Mouse (Mus musculus): ENCODE results near the gene Khdc4. TPM values are rescaled to one million over a fixed set of nuclear protein-coding genes. Genes with fewer than 3 reads are reported as not detected.

Khdc4 gene
- polyA plus RNA-seq, 1 experiment: 23.2 TPM

DNA sequence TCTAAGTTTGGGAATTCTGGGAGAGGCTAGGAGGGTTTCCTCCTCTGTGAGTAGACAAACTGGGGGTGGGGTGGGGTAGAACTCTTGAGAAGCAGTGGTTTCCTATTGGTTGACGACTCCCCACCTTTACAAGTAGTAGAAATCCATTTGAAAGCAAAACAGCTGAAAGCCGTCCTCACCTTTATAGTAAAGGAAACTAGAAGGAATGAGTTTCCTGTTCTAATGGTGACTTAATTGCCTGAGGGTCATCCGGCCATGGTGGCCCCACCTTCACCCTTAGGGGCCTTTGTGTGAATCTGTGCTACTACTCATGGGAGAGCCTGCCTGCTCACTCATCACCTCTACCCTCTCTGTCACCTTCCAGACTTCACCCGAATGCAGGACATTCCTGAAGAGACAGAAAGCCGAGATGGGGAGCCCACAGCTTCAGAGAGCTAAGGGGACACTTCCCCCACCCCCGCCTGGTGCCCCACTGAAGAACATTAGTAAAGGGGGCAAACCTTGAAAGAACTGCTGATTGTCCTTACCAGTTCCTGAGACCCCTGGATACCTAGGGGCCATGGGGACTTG lies 39.1 kb upstream of the Khdc4 start:
- Histone ChIP-seq H3K4me3 (ENCODE audit: low read depth, low read length) (no peak overlapping the region), H3K27ac (ENCODE audit: insufficient read depth, low read depth, low read length) (no peak overlapping the region), H3K27me3 (ENCODE audit: control insufficient read depth, insufficient read depth, low read length) (no peaks in the 10 kb centered on the region), H3K36me3 (ENCODE audit: control insufficient read depth, insufficient read depth, low read length) (peaks cover 52% of the 10 kb centered on the region), H3K4me1 (ENCODE audit: control insufficient read depth, insufficient read depth, insufficient read length, low read length) (peaks cover 4% of the 10 kb centered on the region; the same call in 1 of the 2 replicates)
- TF ChIP-seq POLR2A (IDR thresholded peaks at IDR 0.05; ENCODE audit: low read depth, low read length) (no peak), CTCF (IDR thresholded peaks at IDR 0.05; ENCODE audit: extremely low read depth, insufficient read length, insufficient replicate concordance, low read depth, low read length) (no peak)
- 87% methylated on average over 6 of the region's 6 CpGs for WGBS

DNA sequence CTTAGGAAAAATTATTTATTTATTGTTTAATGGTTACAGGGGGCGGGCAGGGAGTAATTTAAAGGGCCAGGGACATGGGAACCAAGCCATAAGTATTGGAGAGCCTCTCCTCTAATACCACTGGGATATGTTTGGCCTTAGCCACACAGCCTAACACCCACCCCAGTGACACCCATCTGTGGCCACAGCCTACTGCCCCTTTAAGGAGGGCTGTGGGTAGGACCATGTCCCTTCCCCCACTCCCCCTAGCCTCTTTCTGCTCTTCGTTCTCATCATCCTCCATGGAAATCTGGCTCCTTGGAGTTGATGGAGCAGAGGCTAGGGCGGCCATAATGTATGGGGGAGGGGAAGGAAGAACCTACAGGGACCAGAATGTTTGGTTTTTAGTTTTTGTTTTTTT lies 38.5 kb upstream of the Khdc4 start:
- Histone ChIP-seq H3K36me3 (ENCODE audit: control insufficient read depth, insufficient read depth, low read length) (peaks cover 51% of the 10 kb centered on the region), H3K4me3 (ENCODE audit: low read depth, low read length) (no peak overlapping the region), H3K27ac (ENCODE audit: insufficient read depth, low read depth, low read length) (no peak overlapping the region), H3K27me3 (ENCODE audit: control insufficient read depth, insufficient read depth, low read length) (no peaks in the 10 kb centered on the region), H3K4me1 (ENCODE audit: control insufficient read depth, insufficient read depth, insufficient read length, low read length) (peaks cover 9% of the 10 kb centered on the region; the same call in 1 of the 2 replicates)
- 83% methylated on average over 3 of the region's 3 CpGs for WGBS
- TF ChIP-seq CTCF (IDR thresholded peaks at IDR 0.05; ENCODE audit: extremely low read depth, insufficient read length, insufficient replicate concordance, low read depth, low read length): no peak
- TF ChIP-seq POLR2A (IDR thresholded peaks at IDR 0.05; ENCODE audit: low read depth, low read length): no peak

GRCm38 (mm10) chr3:88647779-88648413 lies 37.7 kb upstream of the Khdc4 start:
- H3K4me3 ChIP-seq (ENCODE audit: low read depth, low read length): no peak overlapping the region
- peaks cover 16% of the 10 kb centered on the region; the same call in 1 of the 2 replicates for H3K4me1 ChIP-seq (ENCODE audit: control insufficient read depth, insufficient read depth, insufficient read length, low read length)
- WGBS: 84% methylated on average over 14 of the region's 14 CpGs
- no peak for TF ChIP-seq CTCF (IDR thresholded peaks at IDR 0.05; ENCODE audit: extremely low read depth, insufficient read length, insufficient replicate concordance, low read depth, low read length)
- TF ChIP-seq POLR2A (IDR thresholded peaks at IDR 0.05; ENCODE audit: low read depth, low read length): no peak
- H3K36me3 ChIP-seq (ENCODE audit: control insufficient read depth, insufficient read depth, low read length): peaks cover 43% of the 10 kb centered on the region
- H3K27ac ChIP-seq (ENCODE audit: insufficient read depth, low read depth, low read length): no peak overlapping the region
- no peaks in the 10 kb centered on the region for H3K27me3 ChIP-seq (ENCODE audit: control insufficient read depth, insufficient read depth, low read length)

GRCm38 (mm10) chr3:88648452-88649168 lies 37.0 kb upstream of the Khdc4 start:
- Histone ChIP-seq H3K4me1 (ENCODE audit: control insufficient read depth, insufficient read depth, insufficient read length, low read length) (peaks cover 18% of the 10 kb centered on the region; the same call in 1 of the 2 replicates), H3K27ac (ENCODE audit: insufficient read depth, low read depth, low read length) (no peak overlapping the region), H3K36me3 (ENCODE audit: control insufficient read depth, insufficient read depth, low read length) (peaks cover 36% of the 10 kb centered on the region), H3K27me3 (ENCODE audit: control insufficient read depth, insufficient read depth, low read length) (no peaks in the 10 kb centered on the region), H3K4me3 (ENCODE audit: low read depth, low read length) (no peak overlapping the region)
- WGBS: 83% methylated on average over 12 of the region's 12 CpGs
- TF ChIP-seq CTCF (IDR thresholded peaks at IDR 0.05; ENCODE audit: extremely low read depth, insufficient read length, insufficient replicate concordance, low read depth, low read length): no peak
- TF ChIP-seq POLR2A (IDR thresholded peaks at IDR 0.05; ENCODE audit: low read depth, low read length): no peak

GRCm38 (mm10) chr3:88649186-88649585 lies 36.4 kb upstream of the Khdc4 start:
- H3K27ac ChIP-seq (ENCODE audit: insufficient read depth, low read depth, low read length): no peak overlapping the region
- peaks cover 30% of the 10 kb centered on the region for H3K36me3 ChIP-seq (ENCODE audit: control insufficient read depth, insufficient read depth, low read length)
- WGBS: 74% methylated on average over 10 of the region's 10 CpGs
- peaks cover 20% of the 10 kb centered on the region; the same call in 1 of the 2 replicates for H3K4me1 ChIP-seq (ENCODE audit: control insufficient read depth, insufficient read depth, insufficient read length, low read length)
- TF ChIP-seq CTCF (IDR thresholded peaks at IDR 0.05; ENCODE audit: extremely low read depth, insufficient read length, insufficient replicate concordance, low read depth, low read length) (no peak), POLR2A (IDR thresholded peaks at IDR 0.05; ENCODE audit: low read depth, low read length) (no peak)
- H3K4me3 ChIP-seq (ENCODE audit: low read depth, low read length): no peak overlapping the region
- H3K27me3 ChIP-seq (ENCODE audit: control insufficient read depth, insufficient read depth, low read length): no peaks in the 10 kb centered on the region

GRCm38 (mm10) chr3:88649967-88650366 lies 35.6 kb upstream of the Khdc4 start:
- peaks cover 20% of the 10 kb centered on the region; the same call in 1 of the 2 replicates for H3K4me1 ChIP-seq (ENCODE audit: control insufficient read depth, insufficient read depth, insufficient read length, low read length)
- H3K36me3 ChIP-seq (ENCODE audit: control insufficient read depth, insufficient read depth, low read length): peaks cover 27% of the 10 kb centered on the region
- no peak overlapping the region for H3K4me3 ChIP-seq (ENCODE audit: low read depth, low read length)
- no peak overlapping the region for H3K27ac ChIP-seq (ENCODE audit: insufficient read depth, low read depth, low read length)
- WGBS: 96% methylated on average over 13 of the region's 13 CpGs
- no peaks in the 10 kb centered on the region for H3K27me3 ChIP-seq (ENCODE audit: control insufficient read depth, insufficient read depth, low read length)
- TF ChIP-seq CTCF (IDR thresholded peaks at IDR 0.05; ENCODE audit: extremely low read depth, insufficient read length, insufficient replicate concordance, low read depth, low read length) (no peak), POLR2A (IDR thresholded peaks at IDR 0.05; ENCODE audit: low read depth, low read length) (no peak)
